Mouse (Mus musculus) kidney, adult 2 months (tissue): ENCODE results near the gene Bst2. TPM values are rescaled to one million over a fixed set of nuclear protein-coding genes. Genes with fewer than 3 reads are reported as not detected.
"Not testable (repeated sequence)": the region's sequence is repeated elsewhere in the genome, so short reads cannot be mapped to it uniquely, and the experiment has no call there.

ENCODE experiments used
- DNase-seq: peaks from one replicate; pipeline ENCODE4 v3.0.0; 2021
- H3K27ac ChIP-seq: fragments of 200-500 bp; 2 replicates; pipeline ENCODE4 v1.5.1; 2012; ENCODE audit warnings: low read depth, low read length, control low read depth, inconsistent platforms; ENCODE audit not compliant: insufficient read depth
- H3K27me3 ChIP-seq: fragments of 200-500 bp; replicated peaks from 2 replicates; pipeline ENCODE4 v1.6.1; 2012; ENCODE audit warnings: mild to moderate bottlenecking, moderate library complexity, low read length, inconsistent platforms; ENCODE audit not compliant: control insufficient read depth, insufficient read depth
- H3K36me3 ChIP-seq: fragments of 200-500 bp; 2 replicates; pipeline ENCODE4 v1.6.1; 2012; ENCODE audit warnings: mild to moderate bottlenecking, moderate library complexity, low read length, inconsistent platforms; ENCODE audit not compliant: control insufficient read depth, insufficient read depth
- H3K4me1 ChIP-seq: fragments of 200-500 bp; 2 replicates; pipeline ENCODE4 v1.6.1; 2011; ENCODE audit warnings: low read length; ENCODE audit not compliant: control insufficient read depth, insufficient read depth
- H3K4me3 ChIP-seq: fragments of 200-500 bp; 2 replicates; pipeline ENCODE4 v1.5.1; 2011; ENCODE audit warnings: mild to moderate bottlenecking, low read depth, low read length, control low read depth; ENCODE audit not compliant: insufficient read depth
- CTCF ChIP-seq: fragments of 200-500 bp; conservative IDR thresholded peaks from 2 replicates; pipeline ENCODE4 v1.5.1; 2011; ENCODE audit warnings: low read depth, mild to moderate bottlenecking, control low read depth, low read length, moderate library complexity, mixed read lengths; ENCODE audit not compliant: insufficient read depth, insufficient read length
- POLR2A ChIP-seq: fragments of 200-500 bp; IDR thresholded peaks from one replicate; pipeline ENCODE4 v1.6.1; 2011; ENCODE audit warnings: low read depth, low read length, control low read depth
- WGBS: fragments of 180-500 bp; shearing (Covaris S2); methylation state at CpG from one replicate; pipeline ENCODE4 v1.1.7; 2018; 5-methylcytosine and 5-hydroxymethylcytosine counted together
- polyA plus RNA-seq: library from polyadenylated mRNA; depleted of rRNA; stranded (reverse); fragments of >200 nt; gene quantifications from 2 replicates; pipeline ENCODE4 v1.2.3, GENCODE M21; 2012

Bst2 gene
- polyA plus RNA-seq, 1 experiment, result 184 TPM

- not testable (repeated sequence) for H3K27ac ChIP-seq, H3K4me3 ChIP-seq, H3K36me3 ChIP-seq, H3K27me3 ChIP-seq, H3K4me1 ChIP-seq
- 72% methylated on average over 7 of the region's 12 CpGs for WGBS
- DNase-seq, result peak; percentile 50
- TF ChIP-seq CTCF, result peak; percentile 45
These were observed 6.4 kb downstream of the Bst2 start for GRCm38 (mm10) chr8:71530735-71531467.

- peak; percentile 70 for DNase-seq
- H3K4me1 ChIP-seq, result peaks cover 3% of the 10 kb centered on the region; the same call in 1 of the 2 replicates
- H3K4me3 ChIP-seq, result no peak overlapping the region
- no peak for TF ChIP-seq CTCF
- no peak for TF ChIP-seq POLR2A
- no peaks in the 10 kb centered on the region for H3K36me3 ChIP-seq
- 65% methylated on average over 11 of the region's 11 CpGs for WGBS
- H3K27me3 ChIP-seq, result no peaks in the 10 kb centered on the region
- peak overlapping the region; percentile 90 for H3K27ac ChIP-seq
These were observed 8.7 kb downstream of the Bst2 start for GRCm38 (mm10) chr8:71528362-71529073.

GRCm38 (mm10) chr8:71527162-71527870 is 9.9 kb downstream of the Bst2 start:
- Histone ChIP-seq H3K4me1 (peaks cover 3% of the 10 kb centered on the region; the same call in 1 of the 2 replicates), H3K27ac (0 out of 2 replicates have a peak overlapping the region, but pooled peaks have one; percentile 42), H3K36me3 (no peaks in the 10 kb centered on the region), H3K4me3 (no peak overlapping the region), H3K27me3 (no peaks in the 10 kb centered on the region)
- no peak for DNase-seq
- WGBS, result 67% methylated on average over 3 of the region's 3 CpGs
- no peak for TF ChIP-seq POLR2A
- TF ChIP-seq CTCF, result no peak

- Histone ChIP-seq H3K27ac (no peak overlapping the region), H3K27me3 (no peaks in the 10 kb centered on the region), H3K4me1 (peaks cover 3% of the 10 kb centered on the region; the same call in 1 of the 2 replicates), H3K36me3 (no peaks in the 10 kb centered on the region), H3K4me3 (no peak overlapping the region)
- no peak for DNase-seq
- 40% methylated on average over 6 of the region's 6 CpGs for WGBS
- TF ChIP-seq POLR2A (no peak), CTCF (no peak)
These were observed 11.0 kb downstream of the Bst2 start for GRCm38 (mm10) chr8:71526272-71526671.

- DNase-seq, result no peak
- Histone ChIP-seq H3K4me3 (no peak within 1 kb of the TSS), H3K27ac (no peak within 1 kb of the TSS), H3K36me3 (no peaks in the 10 kb centered on the region), H3K4me1 (peaks cover 3% of the 10 kb centered on the region; the same call in 1 of the 2 replicates), H3K27me3 (no peaks in the 10 kb centered on the region)
- 36% methylated on average over 46 of the region's 46 CpGs for WGBS
- TF ChIP-seq POLR2A (no peak), CTCF (no peak)
These were observed 11.8 kb downstream of the Bst2 start, which contains the start of gene Ccdc194 for GRCm38 (mm10) chr8:71525226-71526050. TSS of gene Ccdc194 (minus strand) at chr8:71525711.

GRCm38 (mm10) chr8:71521634-71522033 is 15.6 kb downstream of the Bst2 start:
- H3K27ac ChIP-seq, result no peak overlapping the region
- TF ChIP-seq POLR2A, result no peak
- peak; percentile 98 for TF ChIP-seq CTCF
- H3K36me3 ChIP-seq, result no peaks in the 10 kb centered on the region
- WGBS, result 2% methylated on average over 17 of the region's 17 CpGs
- no peaks in the 10 kb centered on the region for H3K4me1 ChIP-seq
- H3K27me3 ChIP-seq, result no peaks in the 10 kb centered on the region
- peak; percentile 95 for DNase-seq
- H3K4me3 ChIP-seq, result no peak overlapping the region
